Mouse (Mus musculus) cerebellum, adult 2 months (tissue): ENCODE results near the gene Srgap1.

ENCODE experiments used
- CTCF ChIP-seq: fragments of 200-500 bp; IDR thresholded peaks from 2 replicates; pipeline ENCODE4 v1.5.1; 2011; ENCODE audit warnings: low read depth, mild to moderate bottlenecking, control low read depth, low read length, moderate library complexity, borderline replicate concordance; ENCODE audit not compliant: insufficient read depth
- POLR2A ChIP-seq: fragments of 200-500 bp; IDR thresholded peaks from 2 replicates; pipeline ENCODE4 v1.6.1; 2011; ENCODE audit warnings: low read length, control low read depth, borderline replicate concordance; ENCODE audit not compliant: insufficient read depth

GRCm38 (mm10) chr10:121869941-121870340 is 177.2 kb downstream of the Srgap1 start:
- no peak for TF ChIP-seq CTCF
- no peak for TF ChIP-seq POLR2A
